Mouse (Mus musculus) MEL (cell line): ENCODE data around the gene Isoc2b. TPM values are rescaled to one million over a fixed set of nuclear protein-coding genes. Genes with fewer than 3 reads are reported as not detected.

Source experiments
- DNase-seq: peaks from one replicate; pipeline ENCODE4 v3.0.0; 2011; ENCODE audit warnings: low read depth, low spot score
- H3K27ac ChIP-seq: 2 replicates; pipeline ENCODE4 v1.5.1; 2012; ENCODE audit warnings: low read depth, mild to moderate bottlenecking, control low read depth, low read length, moderate library complexity; ENCODE audit not compliant: control insufficient read depth
- H3K27me3 ChIP-seq, 2 experiments: fragments of 150-350 bp in 1 of 2; sonication (generic) in 1 of 2; 2 replicates each; pipeline ENCODE4 v1.6.1; 2012; ENCODE audit warnings: low read length in 2 of 2, mild to moderate bottlenecking in 2 of 2, improper control_type of control experiment in 1 of 2, moderate library complexity in 1 of 2; ENCODE audit not compliant: insufficient read depth in 2 of 2, control insufficient read depth in 1 of 2
- H3K36me3 ChIP-seq, 2 experiments: 2 replicates each; pipeline ENCODE4 v1.6.1; 2012 to 2014; ENCODE audit warnings: low read length in 2 of 2, improper control_type of control experiment in 1 of 2, inconsistent platforms in 1 of 2, mild to moderate bottlenecking in 1 of 2; ENCODE audit not compliant: insufficient read depth in 2 of 2, control insufficient read depth in 1 of 2
- H3K4me1 ChIP-seq, 2 experiments: fragments of 150-350 bp in 1 of 2; sonication (generic) in 1 of 2; 2 replicates each; pipeline ENCODE4 v1.6.1; 2012; ENCODE audit warnings: low read length in 2 of 2, improper control_type of control experiment in 1 of 2, mild to moderate bottlenecking in 1 of 2; ENCODE audit not compliant: insufficient read depth in 2 of 2, control insufficient read depth in 1 of 2
- H3K4me3 ChIP-seq, 2 experiments: fragments of 150-350 bp in 1 of 2; sonication (generic) in 1 of 2; 2 replicates each; pipeline ENCODE4 v1.5.1; 2012; ENCODE audit warnings: low read depth in 2 of 2, low read length in 2 of 2, mild to moderate bottlenecking in 2 of 2, moderate library complexity in 2 of 2, control low read depth in 1 of 2, improper control_type of control experiment in 1 of 2; ENCODE audit not compliant: control insufficient read depth in 1 of 2, insufficient read depth in 1 of 2
- H3K79me2 ChIP-seq: 2 replicates; pipeline ENCODE4 v1.6.1; 2012; ENCODE audit warnings: mild to moderate bottlenecking, low read length, moderate library complexity; ENCODE audit not compliant: control insufficient read depth, poor library complexity, insufficient read depth
- H3K9ac ChIP-seq: 2 replicates; pipeline ENCODE4 v1.6.1; 2012; ENCODE audit warnings: low read depth, mild to moderate bottlenecking, control low read depth, low read length, moderate library complexity; ENCODE audit not compliant: control insufficient read depth, poor library complexity, severe bottlenecking
- H3K9me3 ChIP-seq: fragments of 150-350 bp; sonication (generic); replicated peaks from 2 replicates; pipeline ENCODE4 v1.6.1; 2012; ENCODE audit warnings: mild to moderate bottlenecking, low read length, improper control_type of control experiment, moderate library complexity; ENCODE audit not compliant: insufficient read depth
- CHD1 ChIP-seq: IDR thresholded peaks from 2 replicates; pipeline ENCODE4 v1.6.1; 2012; ENCODE audit warnings: low read depth, mild to moderate bottlenecking, inconsistent platforms, low read length, improper control_type of control experiment
- CHD2 ChIP-seq: IDR thresholded peaks from 2 replicates; pipeline ENCODE4 v1.6.1; 2011; ENCODE audit warnings: low read length, improper control_type of control experiment
- GATA1 ChIP-seq: IDR thresholded peaks from 2 replicates; pipeline ENCODE4 v1.6.1; 2011; ENCODE audit warnings: low read depth, low read length, improper control_type of control experiment
- HCFC1 ChIP-seq: IDR thresholded peaks from 2 replicates; pipeline ENCODE4 v1.6.1; 2012; ENCODE audit warnings: low read depth, mild to moderate bottlenecking, inconsistent platforms, low read length, improper control_type of control experiment, moderate library complexity
- JUND ChIP-seq: IDR thresholded peaks from 2 replicates; pipeline ENCODE4 v1.6.1; 2011; ENCODE audit warnings: low read depth, mild to moderate bottlenecking, improper control_type of control experiment, low read length
- MAFK ChIP-seq: IDR thresholded peaks from 2 replicates; pipeline ENCODE4 v1.6.1; 2011; ENCODE audit warnings: low read depth, mild to moderate bottlenecking, low read length, improper control_type of control experiment, borderline replicate concordance
- MXI1 ChIP-seq: IDR thresholded peaks from 2 replicates; pipeline ENCODE4 v1.6.1; 2011; ENCODE audit warnings: mild to moderate bottlenecking, low read depth, low read length, improper control_type of control experiment
- MYB ChIP-seq: IDR thresholded peaks from 2 replicates; pipeline ENCODE4 v1.6.1; 2011; ENCODE audit warnings: mild to moderate bottlenecking, low read depth, low read length, improper control_type of control experiment
- NELFE ChIP-seq: IDR thresholded peaks from 2 replicates; pipeline ENCODE4 v1.6.1; 2011; ENCODE audit warnings: low read depth, low read length, improper control_type of control experiment
- POLR2AphosphoS2 ChIP-seq: IDR thresholded peaks from 2 replicates; pipeline ENCODE4 v1.6.1; 2011; ENCODE audit warnings: low read length, improper control_type of control experiment
- POLR2AphosphoS5 ChIP-seq: IDR thresholded peaks from 2 replicates; pipeline ENCODE4 v1.6.1; 2012; ENCODE audit warnings: low read depth, borderline replicate concordance, mild to moderate bottlenecking, inconsistent platforms, low read length, moderate library complexity, mixed read lengths
- RAD21 ChIP-seq: IDR thresholded peaks from 2 replicates; pipeline ENCODE4 v1.6.1; 2011; ENCODE audit warnings: mild to moderate bottlenecking, low read depth, low read length, improper control_type of control experiment
- TAL1 ChIP-seq: IDR thresholded peaks from 2 replicates; pipeline ENCODE4 v1.6.1; 2012; ENCODE audit warnings: mild to moderate bottlenecking, inconsistent platforms, low read length, moderate library complexity, mixed read lengths
- TCF12 ChIP-seq: IDR thresholded peaks from 2 replicates; pipeline ENCODE4 v1.6.1; 2014; ENCODE audit warnings: low read depth, mild to moderate bottlenecking, inconsistent platforms, low read length, improper control_type of control experiment, moderate library complexity
- ZC3H11A ChIP-seq: IDR thresholded peaks from 2 replicates; pipeline ENCODE4 v1.6.1; 2012; ENCODE audit warnings: low read depth, mild to moderate bottlenecking, inconsistent platforms, low read length, improper control_type of control experiment
- ZMIZ1 ChIP-seq: IDR thresholded peaks from 2 replicates; pipeline ENCODE4 v1.6.1; 2012; ENCODE audit warnings: low read depth, mild to moderate bottlenecking, inconsistent platforms, low read length, improper control_type of control experiment, moderate library complexity
- ZNF384 ChIP-seq: IDR thresholded peaks from 2 replicates; pipeline ENCODE4 v1.6.1; 2012; ENCODE audit warnings: low read depth, mild to moderate bottlenecking, inconsistent platforms, low read length, improper control_type of control experiment
- polyA plus RNA-seq, 2 experiments: library from polyadenylated mRNA; stranded (reverse) in 1 of 2; unstranded in 1 of 2; fragments of >175 nt in 1 of 2; fragments of >200 nt in 1 of 2; gene quantifications; 2 replicates each; pipeline versions ENCODE4 v1.2.1 to v1.2.4; 2012; ENCODE audit warnings: low replicate concordance in 2 of 2, low read depth in 1 of 2; ENCODE audit not compliant: insufficient read length in 2 of 2, insufficient read depth in 1 of 2, missing spikeins in 1 of 2
- total RNA-seq: library from RNA; depleted of rRNA; stranded (reverse); fragments of 300-350 nt; gene quantifications from 2 replicates; pipeline ENCODE4 v1.2.3, GENCODE M21; 2012

Isoc2b gene
- total and polyA plus RNA-seq, 3 experiments = 2.8 to 3.0 TPM; not detected in 1

GRCm38 (mm10) chr7:4830476-4830875 is 39.6 kb downstream of the Isoc2b start:
- TF ChIP-seq NELFE = no peak
- TF ChIP-seq TCF12 = no peak
- no peak for TF ChIP-seq POLR2AphosphoS2
- TF ChIP-seq MYB = no peak
- no peak for TF ChIP-seq MXI1
- no peak for TF ChIP-seq ZNF384
- TF ChIP-seq ZC3H11A = no peak
- TF ChIP-seq CHD1 = no peak
- no peak for TF ChIP-seq JUND
- no peak for TF ChIP-seq HCFC1
- no peak for TF ChIP-seq CHD2
- no peak for TF ChIP-seq RAD21
- no peak for TF ChIP-seq GATA1
- no peaks in the 10 kb centered on the region for H3K79me2 ChIP-seq
- no peaks in the 10 kb centered on the region for H3K9me3 ChIP-seq
- H3K36me3 ChIP-seq = no peaks in the 10 kb centered on the region
- H3K27me3 ChIP-seq = no peaks in the 10 kb centered on the region; a peak in 1 of 4 replicates
- H3K4me1 ChIP-seq = no peaks in the 10 kb centered on the region
- H3K4me3 ChIP-seq = no peak overlapping the region
- no peak overlapping the region for H3K27ac ChIP-seq
- H3K9ac ChIP-seq = no peak overlapping the region
- no peak for DNase-seq

- no peak for DNase-seq
- H3K27me3 ChIP-seq = peaks cover 4 to 8% of the 10 kb centered on the region in 2 experiments; a peak in 3 of 4 replicates
- no peak overlapping the region for H3K27ac ChIP-seq
- H3K4me3 ChIP-seq = no peak overlapping the region
- no peaks in the 10 kb centered on the region for H3K79me2 ChIP-seq
- H3K9ac ChIP-seq = no peak overlapping the region
- TF ChIP-seq GATA1 (no peak), TCF12 (no peak), TAL1 (no peak), MAFK (no peak), POLR2AphosphoS5 (no peak), ZMIZ1 (no peak)
- H3K36me3 ChIP-seq = no peaks in the 10 kb centered on the region
- H3K9me3 ChIP-seq = no peaks in the 10 kb centered on the region
- H3K4me1 ChIP-seq = no peaks in the 10 kb centered on the region
Observed at GRCm38 (mm10) chr7:4825365-4825764, 44.7 kb downstream of the Isoc2b start.
